Mouse (Mus musculus): ENCODE data around the gene Nfic.
A peak's percentile ranks its signal among the peaks of the same experiment; 100 is the strongest.

The Nfic gene

GRCm38 (mm10) chr10:81455181-81455895, at the start of gene Nfic:
Nfic (minus strand) TSS chr10:81455635.
- no peak for DNase-seq (ENCODE audit: low read depth, low spot score)

- peak; percentile 85 for DNase-seq (ENCODE audit: low read depth, low spot score)
Measured at GRCm38 (mm10) chr10:81502658-81503057, 47.2 kb upstream of the Nfic start.

DNA sequence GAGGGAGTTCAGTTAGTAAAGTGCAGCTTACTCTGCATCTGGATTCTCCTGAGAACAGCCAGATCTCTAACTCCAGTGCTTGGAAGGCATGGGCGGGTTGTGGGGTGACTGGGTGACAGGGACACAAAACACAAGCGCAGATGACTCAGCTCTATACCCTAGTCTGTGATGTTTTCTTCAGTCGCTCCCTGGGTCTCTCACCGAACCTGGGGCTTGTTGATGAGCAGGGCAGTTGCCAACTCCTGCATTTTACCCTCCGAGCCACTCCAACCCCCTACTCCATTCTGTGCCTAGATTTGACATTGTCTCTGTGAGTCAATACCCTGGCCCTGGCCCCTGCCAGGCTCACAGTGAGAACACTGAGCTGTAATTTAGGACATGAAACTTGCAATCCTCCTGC, 46.4 kb upstream of the Nfic start:
- DNase-seq (ENCODE audit: low read depth, low spot score) = no peak

GRCm38 (mm10) chr10:81500032-81500431, 44.6 kb upstream of the Nfic start, which contains the start of gene S1pr4:
S1pr4 (minus strand) TSS chr10:81500132.
- DNase-seq (ENCODE audit: low read depth, low spot score) = no peak

GRCm38 (mm10) chr10:81499250-81499901, 43.9 kb upstream of the Nfic start:
- no peak for DNase-seq (ENCODE audit: low read depth, low spot score)

DNA sequence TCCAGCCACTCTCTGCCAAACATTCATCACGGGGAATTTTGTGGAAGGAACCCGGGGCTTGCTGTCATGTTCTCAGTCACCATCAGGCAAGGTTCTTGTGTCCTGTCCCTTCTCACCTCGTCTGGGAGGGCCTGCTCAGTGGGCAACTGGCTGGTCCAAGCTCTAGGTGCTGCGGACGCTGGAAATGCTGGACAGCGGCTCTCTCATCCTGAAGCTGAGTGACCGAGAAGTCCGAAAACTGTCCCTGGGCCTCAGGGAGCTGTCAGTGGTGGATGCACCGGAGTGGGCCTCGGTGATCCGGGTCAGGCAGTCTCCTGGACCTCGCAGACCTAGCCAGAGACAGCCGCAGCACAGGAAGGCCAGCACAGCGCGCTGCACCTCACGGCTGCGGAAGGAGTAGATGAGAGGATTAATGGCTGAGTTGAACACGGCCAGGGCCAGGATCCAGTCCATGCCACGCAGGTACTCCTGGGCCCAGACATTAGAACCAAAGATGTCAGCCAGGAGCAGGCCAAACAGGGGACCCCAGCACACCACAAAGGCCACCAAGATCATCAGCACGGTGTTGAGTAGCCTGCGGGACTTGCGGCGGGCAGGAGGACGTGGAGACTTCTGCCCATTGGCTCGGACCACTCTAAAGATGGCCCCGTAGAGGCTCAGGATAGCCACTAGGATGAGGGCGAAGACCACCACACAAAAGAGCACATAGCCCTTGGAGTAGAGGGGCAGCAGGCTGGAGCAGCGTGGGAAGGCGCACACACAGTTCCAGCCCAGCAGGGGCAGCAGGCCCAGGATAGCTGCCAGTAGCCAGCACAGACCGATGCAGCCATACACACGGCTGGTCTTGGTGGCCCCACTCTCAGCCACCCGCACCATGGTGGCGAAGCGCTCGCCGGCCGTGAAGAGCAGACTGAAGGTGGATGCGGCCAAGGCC, 43.1 kb upstream of the Nfic start:
- peak; percentile 44 for DNase-seq (ENCODE audit: low read depth, low spot score)

DNA sequence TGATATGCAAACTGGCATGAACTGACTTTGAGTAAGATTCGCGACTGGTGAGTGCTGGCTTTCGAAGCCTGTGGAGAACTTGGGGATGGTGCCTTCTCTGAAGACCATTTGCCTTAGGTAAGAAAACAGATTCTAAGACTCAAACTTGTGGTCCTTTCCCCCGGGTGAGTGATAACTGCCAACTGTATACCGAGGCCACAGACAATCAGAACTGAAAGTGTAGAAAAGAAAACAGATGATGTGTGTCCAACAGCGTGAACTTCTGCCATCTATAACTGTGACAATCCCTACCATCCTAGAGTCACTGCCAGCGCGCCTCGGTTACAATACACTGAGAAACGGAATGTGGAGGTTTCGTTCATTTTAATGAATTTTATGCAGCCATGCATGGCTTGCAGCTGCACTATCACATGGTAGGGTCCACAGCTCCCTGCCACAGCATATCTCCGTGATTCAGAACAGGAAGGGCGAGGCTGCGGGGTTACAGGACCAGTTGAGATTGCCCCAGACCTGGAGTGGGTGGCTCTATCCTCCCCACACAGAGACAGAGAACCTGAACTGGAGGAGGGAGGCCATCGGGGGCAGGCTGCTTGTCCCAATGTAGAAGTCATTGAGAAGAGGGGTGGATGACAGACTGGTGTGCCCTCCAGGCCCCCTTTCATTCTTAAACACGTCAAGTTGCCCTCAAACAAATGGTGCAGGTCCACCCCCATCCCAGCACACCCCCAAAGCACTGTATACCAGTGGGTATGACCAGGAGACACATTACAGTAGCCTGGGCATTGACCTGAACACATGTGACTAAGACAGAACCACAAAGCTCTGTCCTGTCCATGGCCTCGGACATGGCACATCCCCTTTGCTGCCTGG, 42.2 kb upstream of the Nfic start:
- no peak for DNase-seq (ENCODE audit: low read depth, low spot score)

GRCm38 (mm10) chr10:81496969-81497368, 41.5 kb upstream of the Nfic start:
- DNase-seq (ENCODE audit: low read depth, low spot score) = no peak

DNA sequence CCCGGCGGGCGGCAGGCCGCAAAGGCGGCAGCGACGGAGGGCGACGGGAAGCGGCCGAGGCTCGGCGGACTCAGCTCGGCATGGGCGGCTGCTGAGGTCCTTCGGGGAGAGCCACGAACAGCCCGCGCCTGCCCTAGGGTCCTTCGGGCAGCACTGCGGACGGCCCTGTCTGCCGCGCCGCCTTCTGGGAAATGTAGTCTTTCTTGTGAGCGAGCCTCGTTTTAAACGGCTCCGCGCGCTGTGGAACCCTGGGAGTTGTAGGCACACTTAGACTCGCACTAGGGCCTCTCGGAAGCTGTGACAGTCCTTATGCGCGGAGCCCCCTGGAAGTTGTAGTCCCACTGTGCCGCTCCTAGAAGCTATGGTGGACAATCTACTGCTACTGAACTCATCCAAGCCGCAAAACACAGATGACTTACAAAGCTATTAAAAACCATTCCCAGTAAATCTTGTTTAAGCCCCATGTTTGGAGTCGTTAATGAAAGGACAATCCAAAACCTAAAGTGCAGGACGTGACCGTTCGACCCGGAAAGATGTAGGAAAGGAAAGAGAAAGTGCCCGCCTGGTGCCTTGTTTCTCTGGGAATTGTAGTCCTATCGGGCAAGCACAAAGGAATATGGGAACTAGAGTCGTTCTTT, 40.9 kb upstream of the Nfic start, which contains the start of gene Ncln:
Gene Ncln (minus strand): TSS at position 129 of the 638 bp plus-strand sequence.
- DNase-seq (ENCODE audit: low read depth, low spot score) = peak; percentile 99

DNA sequence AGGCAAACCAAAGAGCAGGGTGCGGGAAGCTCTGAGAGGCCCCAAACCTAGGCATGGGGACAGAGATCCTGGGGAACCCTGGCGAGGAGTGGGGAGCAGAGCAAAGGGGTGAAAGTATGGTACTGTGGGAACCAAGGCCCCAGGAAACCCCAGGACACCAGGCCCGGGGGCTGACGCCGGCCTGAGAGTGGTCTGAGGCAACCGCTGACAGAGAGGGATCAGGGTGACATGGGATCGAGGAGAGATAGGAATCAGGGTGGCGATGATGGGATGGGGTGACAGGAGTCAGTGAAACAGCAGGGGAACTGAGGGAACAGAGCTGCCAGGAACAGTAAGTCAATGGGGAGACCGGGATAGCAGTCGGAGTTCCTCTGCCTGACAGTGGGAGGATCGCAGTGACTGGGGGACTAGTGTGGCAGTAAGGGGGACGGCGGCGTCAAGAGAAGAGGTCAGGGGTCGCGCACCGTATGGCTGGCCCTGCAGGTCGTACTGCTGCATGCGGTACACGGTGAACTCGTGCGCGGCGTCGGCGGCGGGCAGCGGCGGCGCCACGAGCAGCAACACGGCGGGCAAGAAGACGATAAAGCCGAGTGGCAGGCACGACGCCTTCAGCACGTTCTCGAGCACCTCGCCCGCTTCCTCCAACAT, 40.3 kb upstream of the Nfic start:
- no peak for DNase-seq (ENCODE audit: low read depth, low spot score)

DNA sequence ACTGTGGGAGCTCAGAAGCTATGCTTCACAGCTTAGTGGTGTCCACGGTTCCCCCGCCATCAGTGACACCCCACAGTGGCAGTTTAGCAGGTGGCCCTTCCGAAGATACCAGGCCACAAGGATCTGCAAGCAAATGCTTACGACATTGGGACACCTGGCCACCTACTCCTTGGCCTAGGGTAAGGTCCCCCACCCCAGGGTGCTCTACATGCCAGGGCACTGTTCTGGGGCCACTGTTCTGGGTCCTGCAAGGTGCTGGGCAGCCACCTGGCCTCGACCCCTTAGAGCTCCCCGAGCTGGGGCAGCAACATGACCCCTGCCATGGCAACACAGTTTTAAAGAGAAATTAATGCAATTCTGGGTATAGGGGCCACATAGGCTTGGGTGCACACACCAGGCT, 39.7 kb upstream of the Nfic start:
- no peak for DNase-seq (ENCODE audit: low read depth, low spot score)

GRCm38 (mm10) chr10:81494260-81495041, 39.0 kb upstream of the Nfic start:
- no peak for DNase-seq (ENCODE audit: low read depth, low spot score)

- DNase-seq (ENCODE audit: low read depth, low spot score) = no peak
Measured at GRCm38 (mm10) chr10:81493601-81494220, 38.3 kb upstream of the Nfic start.

GRCm38 (mm10) chr10:81492606-81493240, 37.3 kb upstream of the Nfic start:
- no peak for DNase-seq (ENCODE audit: low read depth, low spot score)

GRCm38 (mm10) chr10:81491018-81491417, 35.6 kb upstream of the Nfic start:
- no peak for DNase-seq (ENCODE audit: low read depth, low spot score)

DNA sequence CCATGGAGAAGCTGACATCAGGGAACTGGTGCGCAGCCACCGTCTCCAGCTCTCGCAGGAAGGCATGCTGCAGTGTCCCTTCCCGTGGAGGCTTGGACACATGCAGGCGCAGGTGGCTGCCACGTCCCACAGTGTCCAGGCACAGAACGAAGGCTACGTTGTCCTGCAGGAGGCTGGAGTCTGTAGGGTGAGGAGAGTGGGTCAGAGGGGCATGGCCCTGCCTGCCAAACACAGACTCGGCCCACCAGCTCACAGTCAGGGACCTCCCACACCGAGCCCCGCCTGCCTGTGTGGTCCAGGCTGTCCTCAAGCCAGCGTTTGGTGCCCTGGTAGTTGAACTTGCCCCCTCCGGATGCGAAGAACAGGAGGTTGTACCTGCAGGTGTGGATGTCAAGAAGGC, 34.5 kb upstream of the Nfic start:
- DNase-seq (ENCODE audit: low read depth, low spot score) = no peak

DNA sequence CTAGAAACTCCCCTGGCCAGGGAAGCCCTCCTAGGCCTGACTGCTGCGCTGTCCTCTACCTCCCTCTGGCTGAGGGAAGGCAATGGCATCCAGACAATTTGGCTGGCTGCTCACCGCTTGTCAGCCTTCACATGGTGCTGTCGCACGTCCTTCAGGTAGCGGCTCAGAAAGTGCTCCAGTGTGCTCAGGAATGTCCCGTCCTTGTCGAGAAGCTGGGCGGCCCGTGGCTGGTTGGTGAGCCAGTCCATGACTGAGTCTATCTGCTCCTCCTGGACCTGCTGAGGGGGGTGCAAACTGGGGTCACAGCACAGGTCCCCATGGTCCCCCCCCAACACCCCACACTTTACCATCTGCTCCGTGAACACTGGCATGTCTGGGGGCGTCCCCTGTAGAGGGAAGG, 32.6 kb upstream of the Nfic start:
- DNase-seq (ENCODE audit: low read depth, low spot score) = no peak

DNA sequence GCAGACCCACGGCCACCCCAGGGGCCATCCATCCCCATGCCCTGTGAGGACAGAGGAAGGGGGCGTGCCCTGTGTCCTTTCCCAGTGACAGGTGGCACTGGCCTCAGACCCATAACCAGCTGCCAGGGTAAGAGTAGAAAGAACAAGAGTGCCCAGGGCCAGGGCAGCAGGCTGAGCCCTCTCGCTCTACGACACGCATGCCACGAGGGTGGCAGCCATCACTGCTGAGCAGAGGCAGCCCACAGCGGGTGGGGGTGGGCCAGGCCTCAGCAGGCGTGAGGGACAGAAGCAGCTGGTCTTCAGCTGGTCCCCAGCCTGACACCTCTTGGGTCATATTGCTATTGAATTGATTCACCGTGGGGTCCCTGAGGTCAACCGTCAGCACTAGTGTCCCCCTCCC, 31.1 kb upstream of the Nfic start:
- DNase-seq (ENCODE audit: low read depth, low spot score) = no peak

Measured in ZHBTc4 (cell line).